In the genomic region with DNA sequence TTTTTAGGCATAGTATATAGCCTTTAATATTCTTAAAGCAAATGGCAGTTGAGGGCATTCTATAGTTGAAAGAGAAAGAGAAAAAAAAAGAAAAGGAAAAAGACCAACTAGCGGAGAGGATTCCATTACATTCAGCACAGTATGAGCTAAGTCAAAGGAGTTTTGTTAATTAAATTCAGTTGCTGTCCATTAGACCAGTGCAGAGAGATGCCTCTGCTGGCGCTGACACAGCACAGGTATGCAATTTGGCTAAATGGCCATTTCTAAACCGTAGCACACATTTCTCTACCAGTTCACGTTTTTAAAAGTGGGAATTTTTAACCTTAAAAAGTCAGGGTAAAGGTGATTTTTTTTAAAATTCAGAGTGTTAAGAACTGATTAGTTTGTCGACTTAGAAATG, we compare ENCODE assay signal across 21 mouse cellular contexts. TPM values are rescaled to one million over a fixed set of nuclear protein-coding genes. Genes with fewer than 3 reads are reported as not detected.
"Had no signal": no experiment of that assay in that cellular context is flagged by ENCODE, and none has a peak within 500 bp of the region (broad histone marks: within the 10 kb centered on the region; RNA-seq: fewer than 3 reads in every experiment).

No protein-coding gene starts in this region.

- H3K9me3 ChIP-seq: embryonic facial prominence, embryonic 12.5 days; embryonic facial prominence, embryonic 15.5 days; forebrain, embryonic 12.5 days; forebrain, embryonic 13.5 days; forebrain, embryonic 15.5 days had no signal

- H3K4me1 ChIP-seq: embryonic facial prominence, embryonic 10.5 days; embryonic facial prominence, embryonic 15.5 days had no signal

- H3K27ac ChIP-seq: embryonic facial prominence, embryonic 10.5 days; embryonic facial prominence, embryonic 12.5 days; embryonic facial prominence, embryonic 13.5 days; embryonic facial prominence, embryonic 15.5 days; forebrain, embryonic 10.5 days; gastrocnemius, adult 2 months had no signal

- ATAC-seq: forebrain, embryonic 13.5 days had no signal

- H3K4me2 ChIP-seq: embryonic facial prominence, embryonic 12.5 days; embryonic facial prominence, embryonic 13.5 days; embryonic facial prominence, embryonic 15.5 days; forebrain, embryonic 12.5 days; forebrain, embryonic 15.5 days had no signal

- H3K9ac ChIP-seq: embryonic facial prominence, embryonic 12.5 days; embryonic facial prominence, embryonic 13.5 days; embryonic facial prominence, embryonic 15.5 days; forebrain, embryonic 12.5 days; forebrain, embryonic 13.5 days; forebrain, embryonic 15.5 days; forebrain, postnatal 0 days had no signal

- DNase-seq: cerebellum, adult 18-20 months; cerebellum, adult 8-10 months; cerebellum, adult 9-10 months; cerebellum, adult 9-11 months; cerebellum, postnatal 36 days; embryo, embryonic 11 days; forebrain, postnatal 0 days; gastrocnemius, adult 2 months; gastrocnemius, postnatal 10 days; gastrocnemius, postnatal 14 days; gastrocnemius, postnatal 25 days; gastrocnemius, postnatal 36 days had no signal

- H3K4me3 ChIP-seq: embryonic facial prominence, embryonic 10.5 days; embryonic facial prominence, embryonic 12.5 days; embryonic facial prominence, embryonic 13.5 days; embryonic facial prominence, embryonic 15.5 days; erythroblast, embryonic 14.5 days; forebrain, embryonic 10.5 days; forebrain, embryonic 12.5 days; forebrain, embryonic 13.5 days; forebrain, embryonic 15.5 days; gastrocnemius, adult 2 months had no signal

- H3K27me3 ChIP-seq: embryonic facial prominence, embryonic 12.5 days; embryonic facial prominence, embryonic 13.5 days; embryonic facial prominence, embryonic 15.5 days; forebrain, embryonic 12.5 days; forebrain, embryonic 13.5 days; forebrain, embryonic 15.5 days had no signal

RNA-seq across cellular contexts. Expression of gene E130114P18Rik, which starts 26.8 kb away (rescaled TPM):
- polyA plus RNA-seq: erythroblast, embryonic 14.5 days had no signal
